Mouse (Mus musculus): ENCODE data around the gene Rbm34.
"Not testable (repeated sequence)": the region's sequence is repeated elsewhere in the genome, so short reads cannot be mapped to it uniquely, and the experiment has no call there.

Gene Rbm34

GRCm38 (mm10) chr8:126919255-126919654, 51.6 kb downstream of the Rbm34 start:
- DNase-seq (ENCODE audit: low spot score) = no peak

DNA sequence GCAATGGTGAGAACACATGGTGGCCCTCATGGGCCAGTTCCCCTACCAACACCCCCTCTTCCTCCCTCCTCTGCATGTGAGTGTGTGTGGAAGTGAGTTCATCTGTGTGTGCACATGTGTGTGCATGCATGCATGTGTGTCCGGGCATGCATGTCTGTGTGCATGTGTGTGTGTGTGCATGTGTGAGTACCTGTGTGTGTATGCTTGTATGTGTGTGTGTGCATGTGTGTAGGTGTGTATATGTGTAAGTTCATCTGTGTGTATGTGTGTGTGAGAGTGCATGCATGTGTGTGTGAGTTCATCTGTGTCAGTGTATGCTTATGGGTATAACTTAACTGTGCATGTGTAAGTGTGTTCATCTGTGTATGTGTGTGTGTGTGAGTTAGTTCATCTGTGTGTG, 52.5 kb downstream of the Rbm34 start:
- no peak for DNase-seq (ENCODE audit: low spot score)

- no peak for DNase-seq (ENCODE audit: low spot score)
Measured at GRCm38 (mm10) chr8:126917179-126917905, 53.5 kb downstream of the Rbm34 start.

DNA sequence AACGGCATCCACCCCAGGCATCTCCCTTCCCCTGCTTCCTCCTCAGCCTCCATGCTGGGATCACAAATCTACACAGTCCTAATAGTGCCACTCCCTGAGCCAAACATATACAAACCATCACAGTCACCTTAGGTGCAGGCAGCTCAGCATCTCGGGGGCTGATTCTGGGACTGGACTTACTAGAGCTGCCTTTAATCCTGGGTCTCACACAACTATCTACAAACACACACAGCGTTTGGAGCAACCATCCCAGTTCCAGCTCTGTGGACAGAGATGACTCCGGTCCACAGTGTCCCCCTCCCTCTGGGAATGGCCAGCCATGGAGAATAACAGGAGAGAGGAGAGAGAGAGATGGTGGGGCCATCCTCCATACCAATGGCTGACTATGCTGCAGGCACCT, 54.3 kb downstream of the Rbm34 start:
- no peak for DNase-seq (ENCODE audit: low spot score)

GRCm38 (mm10) chr8:126914609-126915375, 56.1 kb downstream of the Rbm34 start:
- no peak for DNase-seq (ENCODE audit: low spot score)

GRCm38 (mm10) chr8:126914107-126914490, 56.8 kb downstream of the Rbm34 start:
- DNase-seq (ENCODE audit: low spot score) = not testable (repeated sequence)

GRCm38 (mm10) chr8:126913241-126914106, 57.4 kb downstream of the Rbm34 start:
- no peak for DNase-seq (ENCODE audit: low spot score)

GRCm38 (mm10) chr8:126909371-126909802, 61.5 kb downstream of the Rbm34 start:
- DNase-seq (ENCODE audit: low spot score) = no peak

- no peak for DNase-seq (ENCODE audit: low spot score)
Measured at GRCm38 (mm10) chr8:126908805-126909204, 62.1 kb downstream of the Rbm34 start.

- DNase-seq (ENCODE audit: low spot score) = no peak
Measured at GRCm38 (mm10) chr8:126907968-126908367, 62.9 kb downstream of the Rbm34 start.

- DNase-seq (ENCODE audit: low spot score) = no peak
Measured at GRCm38 (mm10) chr8:126907374-126907773, 63.5 kb downstream of the Rbm34 start.

DNA sequence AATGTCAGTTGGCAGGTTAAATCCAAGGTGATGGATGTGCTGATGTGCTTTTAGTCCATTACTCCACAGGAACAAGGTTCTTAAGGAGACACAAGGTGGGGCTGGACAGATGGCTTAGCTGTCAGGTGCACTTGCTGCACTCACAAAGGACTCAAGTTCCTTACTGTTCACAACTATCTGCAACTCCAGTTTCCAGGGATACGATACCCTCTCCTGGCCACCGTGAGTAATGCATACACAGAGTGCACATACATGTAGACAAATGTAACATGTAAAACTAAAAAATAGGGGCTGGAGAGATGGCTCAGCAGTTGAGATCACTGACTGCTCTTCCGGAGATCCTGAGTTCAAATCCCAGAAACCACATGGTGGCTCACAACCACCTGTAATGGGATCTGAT, 65.5 kb downstream of the Rbm34 start:
- no peak for DNase-seq (ENCODE audit: low spot score)

GRCm38 (mm10) chr8:126903927-126904326, 66.9 kb downstream of the Rbm34 start:
- no peak for DNase-seq (ENCODE audit: low spot score)

DNA sequence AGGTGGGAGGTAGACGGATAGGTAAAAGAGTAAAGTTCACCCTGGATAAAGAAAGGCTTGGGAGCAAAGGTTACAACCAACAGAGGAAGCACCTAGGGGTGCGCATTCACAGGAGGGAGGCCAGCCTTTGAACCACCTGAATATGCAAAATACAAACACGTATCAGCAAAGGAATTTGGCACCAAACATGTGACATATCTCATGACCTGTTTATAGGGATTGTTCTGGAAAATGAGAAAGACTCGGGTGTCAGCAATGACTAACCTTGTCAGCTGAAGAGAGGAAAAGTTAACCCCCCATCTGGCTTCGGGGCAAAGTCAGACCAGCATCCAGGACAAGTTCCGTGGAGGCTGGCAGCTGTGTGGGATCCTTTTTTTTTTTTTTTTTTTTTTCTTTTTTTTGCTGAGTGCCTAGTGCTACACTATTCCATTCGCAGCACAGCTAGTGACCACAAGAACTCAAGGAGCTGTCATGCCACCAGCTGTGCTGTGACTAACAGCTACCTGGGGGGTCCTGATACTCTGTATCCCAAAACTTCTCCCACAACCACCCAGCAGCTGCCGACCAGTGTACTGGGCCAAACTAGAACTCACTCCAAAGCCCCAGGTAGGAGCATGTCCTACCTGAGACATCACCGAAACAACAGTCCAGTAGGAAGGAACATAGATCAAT, 67.5 kb downstream of the Rbm34 start:
- DNase-seq (ENCODE audit: low spot score) = no peak

- no peak for DNase-seq (ENCODE audit: low spot score)
Measured at GRCm38 (mm10) chr8:126901612-126902011, 69.3 kb downstream of the Rbm34 start.

- DNase-seq (ENCODE audit: low spot score) = no peak
Measured at GRCm38 (mm10) chr8:126901049-126901448, 69.8 kb downstream of the Rbm34 start.

All from urinary bladder, postnatal 25 days (tissue).